Mouse (Mus musculus) hindbrain, embryonic 12.5 days (tissue): Measurements from ENCODE around the gene Pla2g4a. TPM values are rescaled to one million over a fixed set of nuclear protein-coding genes. Genes with fewer than 3 reads are reported as not detected.

ENCODE experiments used
- ATAC-seq: fragments of 200-750 bp; cut with Nextera tagmentation; 2 replicates; pipeline ENCODE4 v1.8.0; 2017; ENCODE audit warnings: moderate TSS enrichment; ENCODE audit not compliant: low FRiP score
- H3K27ac ChIP-seq: fragments of 300-500 bp; sonication (generic); 2 replicates; pipeline ENCODE4 v1.5.1; 2016; ENCODE audit warnings: mild to moderate bottlenecking
- H3K27me3 ChIP-seq: fragments of 300-500 bp; sonication (generic); 2 replicates; pipeline ENCODE4 v1.6.1; 2016; ENCODE audit warnings: mild to moderate bottlenecking
- H3K36me3 ChIP-seq: fragments of 300-500 bp; sonication (generic); 2 replicates; pipeline ENCODE4 v1.6.1; 2016; ENCODE audit warnings: mild to moderate bottlenecking
- H3K4me1 ChIP-seq: fragments of 300-500 bp; sonication (generic); 2 replicates; pipeline ENCODE4 v1.6.1; 2016
- H3K4me2 ChIP-seq: fragments of 300-500 bp; sonication (generic); replicated peaks from 2 replicates; pipeline ENCODE4 v1.6.1; 2016; ENCODE audit warnings: mild to moderate bottlenecking
- H3K4me3 ChIP-seq: fragments of 300-500 bp; sonication (generic); 2 replicates; pipeline ENCODE4 v1.5.1; 2016; ENCODE audit warnings: mild to moderate bottlenecking
- H3K9ac ChIP-seq: fragments of 300-500 bp; sonication (generic); 2 replicates; pipeline ENCODE4 v1.6.1; 2016; ENCODE audit warnings: mild to moderate bottlenecking, moderate library complexity
- H3K9me3 ChIP-seq: fragments of 300-500 bp; sonication (generic); replicated peaks from 2 replicates; pipeline ENCODE4 v1.6.1; 2016; ENCODE audit warnings: mild to moderate bottlenecking
- WGBS: fragments of 180-500 bp; shearing (Covaris S2); methylation state at CpG from one replicate; pipeline ENCODE4 v1.1.7; 2016; 5-methylcytosine and 5-hydroxymethylcytosine counted together
- polyA plus RNA-seq: library from polyadenylated mRNA; unstranded; fragments of >200 nt; fragmentation: Nextera tagmentation; extraction: Ambion mirVana; gene quantifications from 2 replicates; pipeline ENCODE4 v1.2.1, GENCODE M21; 2016

Pla2g4a gene
- polyA plus RNA-seq, 1 experiment from 2014 or later, result 5.7 TPM

GRCm38 (mm10) chr1:149921325-149921724, 39.8 kb downstream of the Pla2g4a start:
- H3K27ac ChIP-seq, result no peak overlapping the region
- H3K4me3 ChIP-seq, result no peak overlapping the region
- H3K9me3 ChIP-seq, result no peaks in the 10 kb centered on the region
- H3K4me2 ChIP-seq, result no peak overlapping the region
- no peak overlapping the region for H3K9ac ChIP-seq
- no peaks in the 10 kb centered on the region for H3K36me3 ChIP-seq
- WGBS, result 89% methylated on average over 5 of the region's 5 CpGs
- no peaks in the 10 kb centered on the region for H3K4me1 ChIP-seq
- ATAC-seq, result no peak
- no peaks in the 10 kb centered on the region for H3K27me3 ChIP-seq

- no peaks in the 10 kb centered on the region for H3K9me3 ChIP-seq
- no peak overlapping the region for H3K4me3 ChIP-seq
- ATAC-seq, result no peak
- WGBS, result 73% methylated on average over 7 of the region's 7 CpGs
- no peak overlapping the region for H3K27ac ChIP-seq
- H3K4me2 ChIP-seq, result no peak overlapping the region
- no peaks in the 10 kb centered on the region for H3K36me3 ChIP-seq
- H3K9ac ChIP-seq, result no peak overlapping the region
- H3K4me1 ChIP-seq, result no peaks in the 10 kb centered on the region
- H3K27me3 ChIP-seq, result no peaks in the 10 kb centered on the region
Observed at GRCm38 (mm10) chr1:149919301-149919700, 41.8 kb downstream of the Pla2g4a start.

GRCm38 (mm10) chr1:149912984-149913383, 48.1 kb downstream of the Pla2g4a start:
- H3K4me2 ChIP-seq, result no peak overlapping the region
- H3K9me3 ChIP-seq, result no peaks in the 10 kb centered on the region
- 80% methylated on average over 4 of the region's 4 CpGs for WGBS
- H3K9ac ChIP-seq, result no peak overlapping the region
- no peaks in the 10 kb centered on the region for H3K27me3 ChIP-seq
- H3K4me1 ChIP-seq, result no peaks in the 10 kb centered on the region
- no peak overlapping the region for H3K4me3 ChIP-seq
- H3K27ac ChIP-seq, result no peak overlapping the region
- H3K36me3 ChIP-seq, result no peaks in the 10 kb centered on the region
- no peak for ATAC-seq

GRCm38 (mm10) chr1:149911050-149911449, 50.0 kb downstream of the Pla2g4a start:
- H3K4me3 ChIP-seq, result no peak overlapping the region
- no peak for ATAC-seq
- H3K4me2 ChIP-seq, result no peak overlapping the region
- no peaks in the 10 kb centered on the region for H3K27me3 ChIP-seq
- H3K27ac ChIP-seq, result no peak overlapping the region
- no peaks in the 10 kb centered on the region for H3K4me1 ChIP-seq
- 78% methylated on average over 4 of the region's 4 CpGs for WGBS
- H3K36me3 ChIP-seq, result no peaks in the 10 kb centered on the region
- H3K9ac ChIP-seq, result no peak overlapping the region
- H3K9me3 ChIP-seq, result no peaks in the 10 kb centered on the region

- no peak overlapping the region for H3K4me3 ChIP-seq
- H3K36me3 ChIP-seq, result no peaks in the 10 kb centered on the region
- H3K27me3 ChIP-seq, result no peaks in the 10 kb centered on the region
- no peaks in the 10 kb centered on the region for H3K9me3 ChIP-seq
- H3K27ac ChIP-seq, result no peak overlapping the region
- no peak for ATAC-seq
- H3K9ac ChIP-seq, result no peak overlapping the region
- H3K4me2 ChIP-seq, result no peak overlapping the region
- WGBS, result 75% methylated on average over 4 of the region's 4 CpGs
- H3K4me1 ChIP-seq, result no peaks in the 10 kb centered on the region; the same call in 1 of the 2 replicates
Observed at GRCm38 (mm10) chr1:149898001-149898625, 63.0 kb downstream of the Pla2g4a start.

- WGBS, result 59% methylated on average over 5 of the region's 5 CpGs
- ATAC-seq, result no peak
- no peaks in the 10 kb centered on the region for H3K27me3 ChIP-seq
- no peak overlapping the region for H3K9ac ChIP-seq
- H3K4me1 ChIP-seq, result no peaks in the 10 kb centered on the region; the same call in 1 of the 2 replicates
- no peak overlapping the region for H3K4me2 ChIP-seq
- H3K36me3 ChIP-seq, result no peaks in the 10 kb centered on the region
- H3K27ac ChIP-seq, result no peak overlapping the region
- H3K4me3 ChIP-seq, result no peak overlapping the region
- no peaks in the 10 kb centered on the region for H3K9me3 ChIP-seq
Observed at GRCm38 (mm10) chr1:149896590-149896989, 64.5 kb downstream of the Pla2g4a start.

GRCm38 (mm10) chr1:149894940-149895339, 66.2 kb downstream of the Pla2g4a start:
- no peak overlapping the region for H3K9ac ChIP-seq
- no peak for ATAC-seq
- H3K36me3 ChIP-seq, result no peaks in the 10 kb centered on the region
- no peaks in the 10 kb centered on the region for H3K27me3 ChIP-seq
- H3K27ac ChIP-seq, result no peak overlapping the region
- no peak overlapping the region for H3K4me2 ChIP-seq
- no peaks in the 10 kb centered on the region; the same call in 1 of the 2 replicates for H3K4me1 ChIP-seq
- H3K4me3 ChIP-seq, result no peak overlapping the region
- 89% methylated on average over 8 of the region's 8 CpGs for WGBS
- no peaks in the 10 kb centered on the region for H3K9me3 ChIP-seq

GRCm38 (mm10) chr1:149893903-149894302, 67.2 kb downstream of the Pla2g4a start:
- no peak overlapping the region for H3K4me2 ChIP-seq
- no peak overlapping the region for H3K9ac ChIP-seq
- no peaks in the 10 kb centered on the region for H3K9me3 ChIP-seq
- no peaks in the 10 kb centered on the region for H3K36me3 ChIP-seq
- H3K4me1 ChIP-seq, result no peaks in the 10 kb centered on the region; the same call in 1 of the 2 replicates
- H3K27ac ChIP-seq, result no peak overlapping the region
- no peak for ATAC-seq
- H3K4me3 ChIP-seq, result no peak overlapping the region
- 89% methylated on average over 2 of the region's 2 CpGs for WGBS
- H3K27me3 ChIP-seq, result no peaks in the 10 kb centered on the region

GRCm38 (mm10) chr1:149891057-149891456, 70.0 kb downstream of the Pla2g4a start:
- no peak overlapping the region for H3K4me3 ChIP-seq
- no peaks in the 10 kb centered on the region for H3K36me3 ChIP-seq
- no peaks in the 10 kb centered on the region for H3K9me3 ChIP-seq
- H3K4me2 ChIP-seq, result no peak overlapping the region
- H3K4me1 ChIP-seq, result no peaks in the 10 kb centered on the region
- 80% methylated on average over 5 of the region's 5 CpGs for WGBS
- H3K9ac ChIP-seq, result no peak overlapping the region
- no peak overlapping the region for H3K27ac ChIP-seq
- H3K27me3 ChIP-seq, result no peaks in the 10 kb centered on the region
- ATAC-seq, result no peak

GRCm38 (mm10) chr1:149882419-149883025, 78.6 kb downstream of the Pla2g4a start:
- Histone ChIP-seq H3K4me3 (no peak overlapping the region), H3K9ac (no peak overlapping the region), H3K9me3 (no peaks in the 10 kb centered on the region), H3K27me3 (no peaks in the 10 kb centered on the region), H3K36me3 (no peaks in the 10 kb centered on the region), H3K27ac (no peak overlapping the region), H3K4me1 (no peaks in the 10 kb centered on the region), H3K4me2 (no peak overlapping the region)
- 78% methylated on average over 6 of the region's 6 CpGs for WGBS
- ATAC-seq, result no peak

- H3K4me2 ChIP-seq, result no peak overlapping the region
- no peaks in the 10 kb centered on the region for H3K9me3 ChIP-seq
- ATAC-seq, result no peak
- 82% methylated on average over 3 of the region's 3 CpGs for WGBS
- no peaks in the 10 kb centered on the region for H3K4me1 ChIP-seq
- H3K36me3 ChIP-seq, result no peaks in the 10 kb centered on the region
- no peak overlapping the region for H3K27ac ChIP-seq
- no peaks in the 10 kb centered on the region for H3K27me3 ChIP-seq
- H3K4me3 ChIP-seq, result no peak overlapping the region
- no peak overlapping the region for H3K9ac ChIP-seq
Observed at GRCm38 (mm10) chr1:149878175-149878574, 82.9 kb downstream of the Pla2g4a start.

GRCm38 (mm10) chr1:149876502-149876901, 84.6 kb downstream of the Pla2g4a start:
- 91% methylated on average over 3 of the region's 3 CpGs for WGBS

GRCm38 (mm10) chr1:149871625-149872024, 89.5 kb downstream of the Pla2g4a start:
- H3K4me1 ChIP-seq, result no peaks in the 10 kb centered on the region
- no peak overlapping the region for H3K4me3 ChIP-seq
- H3K4me2 ChIP-seq, result no peak overlapping the region
- H3K9me3 ChIP-seq, result no peaks in the 10 kb centered on the region
- ATAC-seq, result no peak
- no peak overlapping the region for H3K27ac ChIP-seq
- no peaks in the 10 kb centered on the region for H3K27me3 ChIP-seq
- WGBS, result 88% methylated on average over 1 of the region's 1 CpGs
- H3K36me3 ChIP-seq, result no peaks in the 10 kb centered on the region
- H3K9ac ChIP-seq, result no peak overlapping the region

More at GRCm38 (mm10) chr1:149876502-149876901, 84.6 kb downstream of the Pla2g4a start:
- Histone ChIP-seq H3K27ac (no peak overlapping the region), H3K9me3 (no peaks in the 10 kb centered on the region), H3K4me2 (no peak overlapping the region), H3K36me3 (no peaks in the 10 kb centered on the region), H3K4me1 (no peaks in the 10 kb centered on the region), H3K9ac (no peak overlapping the region), H3K4me3 (no peak overlapping the region), H3K27me3 (no peaks in the 10 kb centered on the region)
- no peak for ATAC-seq
